Mouse (Mus musculus) kidney, adult 2 months (tissue): ENCODE measurements around the gene Aldh3b3.

ENCODE experiments used
- CTCF ChIP-seq: fragments of 200-500 bp; conservative IDR thresholded peaks from 2 replicates; pipeline ENCODE4 v1.5.1; 2011; ENCODE audit warnings: low read depth, mild to moderate bottlenecking, control low read depth, low read length, moderate library complexity, mixed read lengths; ENCODE audit not compliant: insufficient read depth, insufficient read length
- POLR2A ChIP-seq: fragments of 200-500 bp; IDR thresholded peaks from one replicate; pipeline ENCODE4 v1.6.1; 2011; ENCODE audit warnings: low read depth, low read length, control low read depth

GRCm38 (mm10) chr19:3952099-3952498 is 6.3 kb upstream of the Aldh3b3 start:
- TF ChIP-seq CTCF (no peak), POLR2A (no peak)
